Mouse (Mus musculus) layer of hippocampus, postnatal 10 days (tissue): Measurements from ENCODE around the gene Kmt5a. TPM values are rescaled to one million over a fixed set of nuclear protein-coding genes. Genes with fewer than 3 reads are reported as not detected.
A peak's percentile ranks its signal among the peaks of the same experiment; 100 is the strongest.
"Not testable (repeated sequence)": the region's sequence is repeated elsewhere in the genome, so short reads cannot be mapped to it uniquely, and the experiment has no call there.

ENCODE experiments used
- DNase-seq, 2 experiments: peaks; one replicate each; pipeline ENCODE4 v3.0.0; 2021; ENCODE audit warnings: low spot score in 2 of 2
- total RNA-seq, 2 experiments: library from RNA; stranded (reverse); gene quantifications; 2 replicates each; pipeline ENCODE4 v1.2.3; 2021

Gene Kmt5a
- total RNA-seq, 2 experiments from 2014 or later = 43.6 to 50.8 TPM

GRCm38 (mm10) chr5:124445621-124446293, 6.0 kb downstream of the Kmt5a start:
- peak in 1 of 2 experiments; percentile 58 for DNase-seq

GRCm38 (mm10) chr5:124446301-124446881, 6.7 kb downstream of the Kmt5a start:
- no peak for DNase-seq

- DNase-seq = no peak
Measured at GRCm38 (mm10) chr5:124449494-124449893, 9.8 kb downstream of the Kmt5a start.

- DNase-seq = no peak
Measured at GRCm38 (mm10) chr5:124450051-124450450, 10.3 kb downstream of the Kmt5a start.

GRCm38 (mm10) chr5:124450641-124451340, 11.1 kb downstream of the Kmt5a start:
- no peak for DNase-seq

GRCm38 (mm10) chr5:124452494-124453228, 12.9 kb downstream of the Kmt5a start:
- peak in 1 of 2 experiments; percentile 41 for DNase-seq

GRCm38 (mm10) chr5:124453339-124454081, 13.8 kb downstream of the Kmt5a start:
- peak; percentile 73 to 79 for DNase-seq

- no peak for DNase-seq
Measured at GRCm38 (mm10) chr5:124454082-124454419, 14.3 kb downstream of the Kmt5a start.

GRCm38 (mm10) chr5:124456762-124457161, 17.0 kb downstream of the Kmt5a start:
- DNase-seq = no peak

- DNase-seq = not testable (repeated sequence)
Measured at GRCm38 (mm10) chr5:124460922-124461321, 21.2 kb downstream of the Kmt5a start.

- DNase-seq = no peak
Measured at GRCm38 (mm10) chr5:124462297-124463025, 22.7 kb downstream of the Kmt5a start.

- no peak for DNase-seq
Measured at GRCm38 (mm10) chr5:124463462-124463861, 23.7 kb downstream of the Kmt5a start.

- DNase-seq = no peak
Measured at GRCm38 (mm10) chr5:124464905-124465304, 25.2 kb downstream of the Kmt5a start.

- no peak for DNase-seq
Measured at GRCm38 (mm10) chr5:124467766-124468165, 28.0 kb downstream of the Kmt5a start.

- no peak for DNase-seq
Measured at GRCm38 (mm10) chr5:124468365-124468764, 28.6 kb downstream of the Kmt5a start.

GRCm38 (mm10) chr5:124469486-124469885, 29.8 kb downstream of the Kmt5a start:
- DNase-seq = no peak

- DNase-seq = no peak
Measured at GRCm38 (mm10) chr5:124470591-124471171, 31.0 kb downstream of the Kmt5a start.

GRCm38 (mm10) chr5:124478873-124479204, 39.1 kb downstream of the Kmt5a start:
- no peak for DNase-seq

- DNase-seq = no peak
Measured at GRCm38 (mm10) chr5:124480119-124480518, 40.4 kb downstream of the Kmt5a start.

- DNase-seq = no peak
Measured at GRCm38 (mm10) chr5:124481714-124482113, 42.0 kb downstream of the Kmt5a start.
